Mouse (Mus musculus) testis, adult 2 months (tissue): ENCODE measurements around the gene Ctnna2. TPM values are rescaled to one million over a fixed set of nuclear protein-coding genes. Genes with fewer than 3 reads are reported as not detected.

ENCODE experiments used
- H3K27ac ChIP-seq: fragments of 200-500 bp; 2 replicates; pipeline ENCODE4 v1.5.1; 2012; ENCODE audit warnings: low read depth, low read length; ENCODE audit not compliant: control insufficient read depth, insufficient read depth
- H3K27me3 ChIP-seq: fragments of 200-500 bp; 2 replicates; pipeline ENCODE4 v1.6.1; 2012; ENCODE audit warnings: mild to moderate bottlenecking, low read length, moderate library complexity; ENCODE audit not compliant: control insufficient read depth, insufficient read depth
- H3K36me3 ChIP-seq: fragments of 200-500 bp; 2 replicates; pipeline ENCODE4 v1.6.1; 2012; ENCODE audit warnings: mild to moderate bottlenecking, low read length; ENCODE audit not compliant: control insufficient read depth, insufficient read depth
- H3K4me1 ChIP-seq: fragments of 200-500 bp; 2 replicates; pipeline ENCODE4 v1.6.1; 2012; ENCODE audit warnings: low read length; ENCODE audit not compliant: control insufficient read depth, insufficient read depth
- H3K4me3 ChIP-seq: fragments of 200-500 bp; 2 replicates; pipeline ENCODE4 v1.5.1; 2012; ENCODE audit warnings: low read depth, mild to moderate bottlenecking, low read length, moderate library complexity, mixed read lengths; ENCODE audit not compliant: control insufficient read depth
- CTCF ChIP-seq: fragments of 200-500 bp; IDR thresholded peaks from 2 replicates; pipeline ENCODE4 v1.5.1; 2012; ENCODE audit warnings: low read depth, mild to moderate bottlenecking, inconsistent platforms, low read length, moderate library complexity; ENCODE audit not compliant: control insufficient read depth, insufficient read depth, insufficient replicate concordance
- POLR2A ChIP-seq: fragments of 200-500 bp; IDR thresholded peaks from 2 replicates; pipeline ENCODE4 v1.6.1; 2012; ENCODE audit warnings: low read depth, mild to moderate bottlenecking, inconsistent platforms, low read length, moderate library complexity; ENCODE audit not compliant: control insufficient read depth
- polyA plus RNA-seq: library from polyadenylated mRNA; depleted of rRNA; stranded (reverse); fragments of >200 nt; gene quantifications from 2 replicates; pipeline ENCODE4 v1.2.3, GENCODE M21; 2012

Gene Ctnna2
- polyA plus RNA-seq, 1 experiment, result 7.2 TPM

DNA sequence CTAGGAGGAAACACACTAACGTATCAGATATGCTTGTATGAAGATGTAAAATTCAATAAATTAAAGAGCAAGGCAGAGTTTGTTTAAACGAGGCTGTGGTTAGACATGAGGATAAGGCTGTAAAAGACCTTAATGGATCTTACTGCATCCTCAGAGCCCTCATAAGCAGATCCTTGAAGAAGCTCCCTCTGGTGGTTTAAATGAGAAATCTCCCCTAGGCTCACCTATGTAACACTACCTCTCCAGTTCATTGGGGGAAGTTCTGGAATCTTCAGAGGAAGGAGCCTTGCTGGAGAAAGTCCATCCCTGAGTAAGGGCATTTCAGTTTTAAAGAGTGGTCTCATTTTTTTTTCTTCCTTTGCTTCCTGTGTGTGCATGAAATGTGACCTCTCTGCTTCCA, 380.3 kb downstream of the Ctnna2 start:
- no peaks in the 10 kb centered on the region for H3K4me1 ChIP-seq
- TF ChIP-seq POLR2A (no peak), CTCF (no peak)
- no peaks in the 10 kb centered on the region for H3K36me3 ChIP-seq
- no peaks in the 10 kb centered on the region for H3K27me3 ChIP-seq
- H3K4me3 ChIP-seq, result no peak overlapping the region
- H3K27ac ChIP-seq, result no peak overlapping the region

DNA sequence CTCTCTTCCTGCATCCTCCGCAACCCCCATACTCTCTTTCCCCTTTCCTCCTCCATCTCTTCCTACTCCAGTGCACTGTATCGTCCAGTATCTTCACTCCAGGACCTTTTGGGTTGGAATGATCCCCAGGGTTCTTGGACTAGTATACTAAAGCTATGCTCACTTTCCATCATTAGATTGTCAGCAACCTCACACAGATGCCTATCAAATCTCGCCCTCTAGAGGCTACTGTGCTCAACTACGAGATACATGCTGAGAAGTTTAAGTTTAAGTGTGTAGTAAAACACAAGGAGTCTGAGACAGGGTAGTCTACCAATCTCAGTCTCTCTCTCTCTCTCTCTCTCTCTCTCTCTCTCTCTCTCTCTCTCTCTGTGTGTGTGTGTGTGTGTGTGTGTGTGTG, 396.9 kb downstream of the Ctnna2 start:
- H3K36me3 ChIP-seq, result no peaks in the 10 kb centered on the region
- no peaks in the 10 kb centered on the region for H3K27me3 ChIP-seq
- H3K4me1 ChIP-seq, result no peaks in the 10 kb centered on the region
- no peak overlapping the region for H3K4me3 ChIP-seq
- no peak overlapping the region for H3K27ac ChIP-seq
- no peak for TF ChIP-seq POLR2A
- TF ChIP-seq CTCF, result no peak

DNA sequence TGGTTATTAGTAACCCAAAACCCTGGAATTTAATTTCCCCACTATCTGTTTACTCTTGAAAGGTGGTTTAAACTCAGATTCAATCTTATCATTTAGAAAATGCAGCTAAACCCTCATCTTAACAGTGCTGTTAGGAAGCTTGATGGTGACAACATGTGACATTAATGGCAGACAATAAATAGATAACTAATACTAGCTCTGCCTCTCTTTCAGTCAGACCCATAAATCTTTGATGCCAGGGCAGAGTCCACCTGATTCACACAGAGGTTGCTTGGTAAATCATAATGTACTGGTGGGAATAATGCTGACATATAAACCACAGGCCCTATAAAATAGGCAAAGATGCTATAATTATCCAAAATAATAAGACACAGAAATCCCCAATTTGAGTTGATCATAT, 398.6 kb downstream of the Ctnna2 start:
- Histone ChIP-seq H3K27me3 (no peaks in the 10 kb centered on the region), H3K4me1 (no peaks in the 10 kb centered on the region), H3K27ac (no peak overlapping the region), H3K4me3 (no peak overlapping the region), H3K36me3 (no peaks in the 10 kb centered on the region)
- TF ChIP-seq CTCF (no peak), POLR2A (no peak)

DNA sequence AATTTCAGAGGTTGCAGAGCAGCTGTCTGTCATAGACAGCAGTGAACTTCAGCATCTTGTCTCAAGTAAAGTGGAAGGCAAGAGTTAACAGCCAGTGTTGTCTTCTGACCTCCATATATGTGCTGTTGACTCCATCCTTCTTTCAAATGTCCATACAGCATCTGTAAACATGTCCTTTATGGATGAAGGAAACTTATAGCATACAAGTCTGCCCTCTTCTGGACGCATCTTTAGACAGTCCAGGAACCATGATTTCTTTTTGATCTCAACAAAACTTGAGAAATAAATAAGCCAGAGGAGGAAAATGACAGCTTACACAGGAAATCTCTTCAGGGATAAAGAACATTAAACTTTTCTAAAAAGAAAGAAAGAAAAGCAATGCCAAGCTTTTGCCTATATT, 400.9 kb downstream of the Ctnna2 start:
- Histone ChIP-seq H3K27ac (no peak overlapping the region), H3K4me1 (no peaks in the 10 kb centered on the region), H3K36me3 (no peaks in the 10 kb centered on the region), H3K27me3 (no peaks in the 10 kb centered on the region), H3K4me3 (no peak overlapping the region)
- no peak for TF ChIP-seq POLR2A
- no peak for TF ChIP-seq CTCF

DNA sequence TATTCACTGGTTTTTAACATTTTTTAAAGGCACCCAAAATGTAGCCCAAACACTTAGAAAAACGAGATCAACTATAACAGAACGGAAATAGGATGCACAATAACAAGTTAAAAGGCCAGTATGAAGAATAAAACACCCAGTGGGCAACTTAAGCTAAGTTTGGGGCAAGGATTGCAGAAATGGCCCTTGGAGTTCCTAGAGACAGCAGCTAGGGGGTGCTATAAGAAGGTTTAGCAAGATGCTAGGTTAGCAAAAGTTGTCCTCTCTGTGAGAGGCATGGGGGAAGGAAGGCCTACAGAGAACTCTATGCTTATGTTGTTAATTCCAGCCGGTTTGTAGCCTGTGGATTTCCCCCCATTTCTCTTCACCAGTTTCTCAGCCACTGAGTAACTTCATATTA, 401.9 kb downstream of the Ctnna2 start:
- Histone ChIP-seq H3K4me1 (no peaks in the 10 kb centered on the region), H3K4me3 (no peak overlapping the region), H3K27ac (no peak overlapping the region), H3K27me3 (no peaks in the 10 kb centered on the region), H3K36me3 (no peaks in the 10 kb centered on the region)
- no peak for TF ChIP-seq POLR2A
- TF ChIP-seq CTCF, result no peak

DNA sequence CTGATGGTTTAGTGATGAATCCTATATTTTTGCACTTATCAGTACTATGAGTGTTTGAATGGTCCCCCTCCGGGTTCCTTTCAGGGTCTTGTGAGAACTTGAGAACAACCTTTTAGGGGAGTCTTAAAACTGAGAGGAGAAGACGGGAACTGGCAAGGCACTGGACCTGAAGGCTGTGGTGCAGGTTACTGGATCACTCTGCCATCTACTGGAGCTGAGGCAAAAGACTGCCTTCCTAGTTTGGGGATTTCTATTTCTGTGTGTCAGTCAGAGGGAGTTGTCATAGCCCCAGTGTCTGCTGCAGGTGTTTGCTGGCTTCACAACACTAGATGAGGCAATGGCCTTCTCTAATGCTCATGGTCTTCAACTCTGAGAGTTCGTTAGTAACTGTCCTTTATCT, 406.9 kb downstream of the Ctnna2 start:
- H3K4me3 ChIP-seq, result no peak overlapping the region
- no peak overlapping the region; the same call in 1 of the 2 replicates for H3K27ac ChIP-seq
- TF ChIP-seq CTCF, result no peak; the same call in 1 of the 2 replicates
- H3K4me1 ChIP-seq, result no peaks in the 10 kb centered on the region
- H3K27me3 ChIP-seq, result no peaks in the 10 kb centered on the region
- H3K36me3 ChIP-seq, result no peaks in the 10 kb centered on the region

DNA sequence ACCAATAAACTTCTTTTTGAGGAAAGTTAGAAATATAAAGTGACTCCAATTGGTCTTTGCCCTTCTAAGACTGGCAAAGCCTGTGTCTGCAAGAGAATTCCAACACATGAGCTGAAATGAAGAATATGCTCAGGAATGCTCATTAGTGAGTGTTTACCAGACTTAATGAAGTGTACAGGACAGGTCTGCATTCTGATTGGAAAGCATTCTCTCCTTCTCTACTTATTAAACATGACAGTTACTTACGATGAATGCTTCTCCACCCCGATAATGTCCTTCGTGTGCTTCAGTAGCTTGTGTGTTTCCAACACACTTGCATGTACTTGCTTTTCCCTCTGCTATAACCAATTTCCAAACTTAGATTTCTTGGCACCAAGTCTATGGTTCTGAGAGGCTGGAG, 409.6 kb downstream of the Ctnna2 start:
- no peaks in the 10 kb centered on the region for H3K27me3 ChIP-seq
- no peak overlapping the region for H3K4me3 ChIP-seq
- H3K27ac ChIP-seq, result no peak overlapping the region
- H3K36me3 ChIP-seq, result no peaks in the 10 kb centered on the region
- no peaks in the 10 kb centered on the region for H3K4me1 ChIP-seq
- no peak for TF ChIP-seq POLR2A
- no peak for TF ChIP-seq CTCF

DNA sequence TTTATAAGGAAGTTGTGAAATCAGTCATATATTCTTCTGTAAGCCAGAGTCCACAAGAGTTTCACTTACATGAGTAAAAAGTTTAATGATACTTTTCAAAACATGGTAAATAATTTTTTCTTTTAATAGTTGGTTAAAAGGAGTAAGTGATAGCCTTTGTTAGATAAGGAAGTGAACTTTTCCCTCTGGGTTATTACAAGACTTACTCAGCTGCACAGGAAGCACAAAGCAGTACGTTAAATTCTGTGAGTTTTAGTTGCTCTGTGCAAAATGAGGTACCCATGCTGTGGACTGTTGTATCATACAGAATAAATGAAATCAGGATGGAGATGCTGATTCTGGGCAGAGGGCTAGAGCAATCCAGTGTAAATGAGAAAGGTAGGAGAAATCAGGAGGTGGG, 423.3 kb downstream of the Ctnna2 start:
- Histone ChIP-seq H3K36me3 (no peaks in the 10 kb centered on the region), H3K4me1 (no peaks in the 10 kb centered on the region), H3K27ac (no peak overlapping the region), H3K4me3 (no peak overlapping the region), H3K27me3 (no peaks in the 10 kb centered on the region)
- no peak for TF ChIP-seq POLR2A
- no peak for TF ChIP-seq CTCF
